Mouse (Mus musculus) stomach, embryonic 14.5 days (tissue): Measurements from ENCODE around the gene Gm45711. TPM values are rescaled to one million over a fixed set of nuclear protein-coding genes. Genes with fewer than 3 reads are reported as not detected.
"Not testable (repeated sequence)": the region's sequence is repeated elsewhere in the genome, so short reads cannot be mapped to it uniquely, and the experiment has no call there.

Source experiments
- ATAC-seq: fragments of 200-750 bp; cut with Nextera tagmentation; 2 replicates; pipeline ENCODE4 v1.8.0; 2017; ENCODE audit warnings: low read depth, moderate TSS enrichment; ENCODE audit not compliant: insufficient number of reproducible peaks, insufficient read depth, low FRiP score
- H3K27ac ChIP-seq: fragments of 300-500 bp; sonication (generic); 2 replicates; pipeline ENCODE4 v1.5.1; 2014; ENCODE audit warnings: mild to moderate bottlenecking, low read length, moderate library complexity, mixed read lengths
- H3K27me3 ChIP-seq: fragments of 300-500 bp; sonication (generic); 2 replicates; pipeline ENCODE4 v1.6.1; 2014; ENCODE audit warnings: low read length, control low read depth, mixed read lengths; ENCODE audit not compliant: control insufficient read depth, insufficient read depth
- H3K36me3 ChIP-seq: fragments of 300-500 bp; sonication (generic); 2 replicates; pipeline ENCODE4 v1.6.1; 2014; ENCODE audit warnings: mild to moderate bottlenecking, control low read depth, low read length, moderate library complexity, mixed read lengths; ENCODE audit not compliant: control insufficient read depth, insufficient read depth
- H3K4me1 ChIP-seq: fragments of 300-500 bp; sonication (generic); 2 replicates; pipeline ENCODE4 v1.6.1; 2014; ENCODE audit warnings: low read length, control low read depth, mixed read lengths; ENCODE audit not compliant: control insufficient read depth, insufficient read depth
- H3K4me2 ChIP-seq: fragments of 300-500 bp; sonication (generic); replicated peaks from 2 replicates; pipeline ENCODE4 v1.6.1; 2014; ENCODE audit warnings: low read depth, low read length, control low read depth
- H3K4me3 ChIP-seq: fragments of 300-500 bp; sonication (generic); 2 replicates; pipeline ENCODE4 v1.5.1; 2014; ENCODE audit warnings: low read depth, low read length, control low read depth
- H3K9ac ChIP-seq: fragments of 300-500 bp; sonication (generic); replicated peaks from 2 replicates; pipeline ENCODE4 v1.6.1; 2014; ENCODE audit warnings: low read depth, mild to moderate bottlenecking, control low read depth, low read length, moderate library complexity, mixed read lengths
- H3K9me3 ChIP-seq: fragments of 300-500 bp; sonication (generic); 2 replicates; pipeline ENCODE4 v1.6.1; 2016; ENCODE audit warnings: low read depth, low read length, control low read depth; ENCODE audit not compliant: control insufficient read depth
- WGBS: fragments of 180-500 bp; shearing (Covaris S2); extraction: QIAGEN DNeasy Blood & Tissue Kit; methylation state at CpG from one replicate; pipeline ENCODE4 v1.1.7; 2014; 5-methylcytosine and 5-hydroxymethylcytosine counted together
- polyA plus RNA-seq: library from polyadenylated mRNA; unstranded; fragments of >200 nt; fragmentation: Nextera tagmentation; extraction: Ambion mirVana; gene quantifications from 2 replicates; pipeline ENCODE4 v1.2.1, GENCODE M21; 2014

The Gm45711 gene
- polyA plus RNA-seq, 1 experiment from 2014 or later, result not detected

DNA sequence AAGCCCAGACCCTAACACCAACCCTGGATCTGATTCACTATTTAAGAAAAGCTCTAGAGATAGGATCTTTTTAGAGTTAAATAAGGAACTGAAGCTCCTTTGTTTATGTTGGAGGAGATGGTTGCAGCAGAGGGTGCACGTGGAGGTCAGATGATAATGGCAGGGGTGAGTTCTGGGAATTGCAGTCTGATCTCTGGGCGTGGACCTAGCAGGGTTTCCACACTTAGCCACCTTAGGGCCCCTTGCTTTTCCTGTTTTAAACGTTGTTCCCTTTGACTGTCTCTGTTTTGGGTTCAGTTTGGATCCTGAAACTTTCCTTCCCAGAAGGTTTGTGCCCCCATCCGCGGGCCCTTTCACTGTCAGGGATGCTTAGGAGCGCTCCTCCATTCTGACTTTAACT lies 1.5 kb downstream of the Gm45711 start:
- 42% methylated on average over 6 of the region's 6 CpGs for WGBS
- not testable (repeated sequence) for ATAC-seq, H3K4me3 ChIP-seq, H3K9ac ChIP-seq, H3K36me3 ChIP-seq, H3K9me3 ChIP-seq, H3K27me3 ChIP-seq, H3K27ac ChIP-seq, H3K4me1 ChIP-seq, H3K4me2 ChIP-seq

DNA sequence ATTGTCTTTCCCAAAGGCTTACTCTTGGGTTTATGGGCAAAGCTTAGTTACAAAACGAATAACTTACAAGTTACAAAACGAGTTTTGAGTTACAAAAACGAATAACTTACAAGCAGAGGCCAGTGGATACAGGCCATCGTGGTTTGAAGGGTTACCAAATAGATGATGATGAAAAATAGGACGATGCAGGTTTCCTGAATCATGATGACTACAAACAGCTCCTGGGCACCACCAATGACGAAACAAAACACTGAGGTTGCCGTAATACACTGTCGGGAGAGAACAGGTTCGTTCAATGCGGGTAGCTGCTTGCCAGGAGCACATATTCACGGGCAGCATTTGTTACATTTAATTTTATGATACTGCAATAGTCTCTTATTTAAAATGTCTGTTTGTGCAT lies 4.9 kb downstream of the Gm45711 start:
- no peaks in the 10 kb centered on the region for H3K9me3 ChIP-seq
- H3K4me2 ChIP-seq, result no peak overlapping the region
- H3K27ac ChIP-seq, result no peak overlapping the region
- WGBS, result 88% methylated on average over 11 of the region's 11 CpGs
- H3K4me3 ChIP-seq, result no peak overlapping the region
- H3K9ac ChIP-seq, result no peak overlapping the region
- no peaks in the 10 kb centered on the region for H3K27me3 ChIP-seq
- H3K4me1 ChIP-seq, result no peaks in the 10 kb centered on the region
- no peak for ATAC-seq
- H3K36me3 ChIP-seq, result no peaks in the 10 kb centered on the region

- H3K27ac ChIP-seq, H3K9ac ChIP-seq, H3K4me3 ChIP-seq, H3K36me3 ChIP-seq, H3K4me1 ChIP-seq, H3K27me3 ChIP-seq, ATAC-seq, H3K4me2 ChIP-seq, H3K9me3 ChIP-seq: not testable (repeated sequence)
- WGBS, result 89% methylated on average over 4 of the region's 4 CpGs
Measured at GRCm38 (mm10) chr8:104302536-104302935, 7.3 kb downstream of the Gm45711 start.

GRCm38 (mm10) chr8:104301577-104301976 lies 8.3 kb downstream of the Gm45711 start:
- H3K9ac ChIP-seq, H3K4me2 ChIP-seq, H3K27ac ChIP-seq, H3K36me3 ChIP-seq, H3K9me3 ChIP-seq, H3K27me3 ChIP-seq, H3K4me3 ChIP-seq, ATAC-seq, H3K4me1 ChIP-seq: not testable (repeated sequence)
- 17% methylated on average over 3 of the region's 3 CpGs for WGBS

- 80% methylated on average over 1 of the region's 1 CpGs for WGBS
- Histone ChIP-seq H3K4me1 (no peaks in the 10 kb centered on the region), H3K9ac (no peak overlapping the region), H3K36me3 (no peaks in the 10 kb centered on the region), H3K27me3 (no peaks in the 10 kb centered on the region), H3K4me3 (no peak overlapping the region), H3K27ac (no peak overlapping the region), H3K9me3 (no peaks in the 10 kb centered on the region), H3K4me2 (no peak overlapping the region)
- ATAC-seq, result no peak
Measured at GRCm38 (mm10) chr8:104294396-104294795, 15.5 kb downstream of the Gm45711 start.

GRCm38 (mm10) chr8:104293081-104293480 lies 16.8 kb downstream of the Gm45711 start, which contains the start of gene Cmtm2a:
Gene Cmtm2a, minus strand, starts transcription at chr8:104293181.
- not testable (repeated sequence) for H3K9ac ChIP-seq, H3K4me1 ChIP-seq, H3K4me2 ChIP-seq, H3K9me3 ChIP-seq, ATAC-seq, H3K4me3 ChIP-seq, H3K36me3 ChIP-seq, H3K27me3 ChIP-seq, H3K27ac ChIP-seq
- WGBS, result 84% methylated on average over 12 of the region's 12 CpGs

DNA sequence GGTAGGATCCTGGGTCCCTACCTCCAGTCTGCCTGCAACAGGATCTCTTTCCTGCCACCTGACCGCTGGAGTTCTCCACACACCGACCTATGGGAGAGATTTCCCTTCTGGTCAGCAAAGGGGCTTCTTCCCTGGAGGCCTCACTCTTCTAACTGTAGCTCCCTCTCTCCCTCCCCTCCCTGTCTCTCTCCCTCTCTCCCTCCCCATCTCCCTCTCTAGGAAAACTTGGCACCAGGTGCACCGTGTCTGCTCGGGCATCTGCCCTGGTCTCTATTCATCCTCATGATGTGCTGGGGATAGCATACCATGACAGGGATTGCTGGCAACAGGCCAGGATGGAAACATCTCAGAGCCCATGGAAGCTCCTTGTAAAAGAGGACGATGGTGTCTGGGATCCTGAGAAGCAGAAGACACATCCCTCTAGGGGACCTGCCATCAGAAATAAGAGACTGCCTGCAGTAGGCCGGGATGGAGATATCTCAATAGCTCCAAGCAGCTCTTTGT lies 40.9 kb downstream of the Gm45711 start:
- ATAC-seq, result no peak
- Histone ChIP-seq H3K4me2 (no peak overlapping the region), H3K27ac (no peak overlapping the region), H3K9ac (no peak overlapping the region), H3K36me3 (0 out of 2 replicates have a peak, but pooled peaks cover 3% of the 10 kb centered on the region), H3K27me3 (no peaks in the 10 kb centered on the region), H3K4me1 (no peaks in the 10 kb centered on the region), H3K4me3 (no peak overlapping the region), H3K9me3 (no peaks in the 10 kb centered on the region)
- WGBS, result 82% methylated on average over 6 of the region's 6 CpGs

GRCm38 (mm10) chr8:104268368-104268767 lies 41.5 kb downstream of the Gm45711 start:
- Histone ChIP-seq H3K9me3 (no peaks in the 10 kb centered on the region), H3K4me3 (no peak overlapping the region), H3K4me1 (no peaks in the 10 kb centered on the region), H3K36me3 (0 out of 2 replicates have a peak, but pooled peaks cover 9% of the 10 kb centered on the region), H3K27ac (no peak overlapping the region), H3K9ac (no peak overlapping the region), H3K4me2 (no peak overlapping the region), H3K27me3 (no peaks in the 10 kb centered on the region)
- no peak for ATAC-seq

- not testable (repeated sequence) for H3K4me3 ChIP-seq, H3K9ac ChIP-seq, H3K9me3 ChIP-seq, H3K27ac ChIP-seq, H3K27me3 ChIP-seq, ATAC-seq, H3K36me3 ChIP-seq, H3K4me2 ChIP-seq, H3K4me1 ChIP-seq
- 95% methylated on average over 22 of the region's 22 CpGs for WGBS
Measured at GRCm38 (mm10) chr8:104264271-104264935, 45.5 kb downstream of the Gm45711 start.
